Mouse (Mus musculus) liver, embryonic 14.5 days (tissue): Measurements from ENCODE around the gene Fsd1.

Experiments used
- CTCF ChIP-seq: IDR thresholded peaks from 2 replicates; pipeline ENCODE4 v1.5.1; 2016; ENCODE audit warnings: antibody characterized with exemption, low read depth, control low read depth
- EP300 ChIP-seq: IDR thresholded peaks from 2 replicates; pipeline ENCODE4 v1.6.1; 2016; ENCODE audit warnings: antibody characterized with exemption, low read depth

DNA sequence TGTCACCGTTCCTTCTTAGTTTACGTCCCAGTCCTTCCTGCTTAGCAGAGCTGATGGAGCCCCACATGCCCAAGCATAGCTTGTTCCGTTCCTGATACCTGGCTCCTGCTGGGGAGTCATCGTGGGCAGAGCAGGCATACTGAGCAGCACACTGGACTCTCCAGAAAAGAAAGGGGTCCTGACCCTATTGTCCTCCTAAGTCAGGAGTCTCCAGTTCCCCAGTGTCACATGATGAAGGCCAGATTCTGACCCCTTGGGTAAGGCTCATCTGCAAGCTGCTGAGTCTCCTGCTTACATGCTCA is 36.6 kb downstream of the Fsd1 start:
- no peak for TF ChIP-seq CTCF
- no peak for TF ChIP-seq EP300
